Mouse (Mus musculus) neural tube, embryonic 13.5 days (tissue): ENCODE measurements around the gene Fam19a1. TPM values are rescaled to one million over a fixed set of nuclear protein-coding genes. Genes with fewer than 3 reads are reported as not detected.

Experiments used
- ATAC-seq: fragments of 200-750 bp; cut with Nextera tagmentation; 2 replicates; pipeline ENCODE4 v1.8.0; 2017; ENCODE audit warnings: low read depth, mild to moderate bottlenecking, moderate TSS enrichment, moderate library complexity
- H3K27ac ChIP-seq: fragments of 300-500 bp; sonication (generic); replicated peaks from 2 replicates; pipeline ENCODE4 v1.5.1; 2015; ENCODE audit warnings: moderate library complexity, mild to moderate bottlenecking, inconsistent platforms
- H3K27me3 ChIP-seq: fragments of 300-500 bp; sonication (generic); 2 replicates; pipeline ENCODE4 v1.6.1; 2015; ENCODE audit warnings: mild to moderate bottlenecking, inconsistent platforms
- H3K36me3 ChIP-seq: fragments of 300-500 bp; sonication (generic); 2 replicates; pipeline ENCODE4 v1.6.1; 2015; ENCODE audit warnings: mild to moderate bottlenecking, inconsistent platforms
- H3K4me1 ChIP-seq: fragments of 300-500 bp; sonication (generic); replicated peaks from 2 replicates; pipeline ENCODE4 v1.6.1; 2015; ENCODE audit warnings: inconsistent platforms
- H3K4me2 ChIP-seq: fragments of 300-500 bp; sonication (generic); 2 replicates; pipeline ENCODE4 v1.6.1; 2015; ENCODE audit warnings: inconsistent platforms, mild to moderate bottlenecking, moderate library complexity
- H3K4me3 ChIP-seq: fragments of 300-500 bp; sonication (generic); 2 replicates; pipeline ENCODE4 v1.5.1; 2015; ENCODE audit warnings: mild to moderate bottlenecking, inconsistent platforms
- H3K9ac ChIP-seq: fragments of 300-500 bp; sonication (generic); 2 replicates; pipeline ENCODE4 v1.6.1; 2015; ENCODE audit warnings: moderate library complexity, mild to moderate bottlenecking, inconsistent platforms
- H3K9me3 ChIP-seq: fragments of 300-500 bp; sonication (generic); 2 replicates; pipeline ENCODE4 v1.6.1; 2016; ENCODE audit warnings: inconsistent platforms
- WGBS: fragments of 180-500 bp; shearing (Covaris S2); methylation state at CpG from one replicate; pipeline ENCODE4 v1.1.7; 2015; 5-methylcytosine and 5-hydroxymethylcytosine counted together
- polyA plus RNA-seq: library from polyadenylated mRNA; unstranded; fragments of >200 nt; fragmentation: Nextera tagmentation; extraction: Ambion mirVana; gene quantifications from 2 replicates; pipeline ENCODE4 v1.2.1, GENCODE M21; 2015

Gene Fam19a1
- polyA plus RNA-seq, 1 experiment from 2014 or later: 21.2 TPM

DNA sequence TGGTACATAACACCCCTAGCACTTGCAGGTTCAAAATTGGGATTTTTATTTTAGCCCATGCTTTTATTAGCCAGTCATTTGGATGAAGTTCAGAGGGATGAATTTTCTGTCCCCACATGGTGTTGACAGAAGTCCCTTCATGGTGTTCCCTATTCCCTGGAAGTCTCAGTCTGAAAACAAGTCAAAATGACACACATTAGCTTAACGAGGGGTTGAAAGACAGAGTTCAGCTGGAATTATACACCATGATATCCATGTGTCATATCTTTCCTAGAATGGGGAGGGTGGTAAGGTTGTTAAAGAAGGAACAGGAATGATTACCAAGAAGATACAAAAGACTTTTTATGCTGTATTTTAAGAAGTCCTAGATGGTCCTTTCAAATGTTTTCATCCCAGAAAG lies 511.2 kb downstream of the Fam19a1 start:
- ATAC-seq: no peak
- 86% methylated on average over 1 of the region's 1 CpGs for WGBS

DNA sequence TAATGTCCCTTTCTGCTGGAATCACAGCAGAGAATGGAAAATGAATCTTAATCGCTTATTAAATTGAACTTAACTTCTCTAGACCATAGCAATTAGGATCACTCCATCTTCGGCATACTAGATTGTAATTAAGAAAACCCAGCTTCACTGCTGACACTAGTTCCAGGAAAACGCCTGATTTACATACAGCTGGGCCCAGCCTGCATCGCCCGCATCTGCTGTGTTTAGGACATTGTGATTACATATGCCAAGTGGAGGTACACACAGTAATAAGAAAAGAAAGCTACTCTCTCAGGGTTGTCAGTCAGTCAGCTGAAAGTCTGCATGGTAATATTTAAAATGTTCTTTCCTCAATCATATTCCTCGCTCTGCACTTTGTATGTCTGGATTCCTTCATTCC lies 518.6 kb downstream of the Fam19a1 start:
- 48% methylated on average over 6 of the region's 6 CpGs for WGBS
- Histone ChIP-seq H3K4me1 (peaks cover 4% of the 10 kb centered on the region; the same call in 1 of the 2 replicates), H3K36me3 (no peaks in the 10 kb centered on the region), H3K9ac (no peak overlapping the region), H3K27ac (no peak overlapping the region), H3K4me2 (no peak overlapping the region), H3K9me3 (no peaks in the 10 kb centered on the region), H3K4me3 (no peak overlapping the region), H3K27me3 (no peaks in the 10 kb centered on the region)
- ATAC-seq: peak; percentile 74; the same call in 1 of the 2 replicates

More for the DNA sequence above, 511.2 kb downstream of the Fam19a1 start:
- Histone ChIP-seq H3K9ac (no peak overlapping the region), H3K4me1 (no peaks in the 10 kb centered on the region), H3K36me3 (no peaks in the 10 kb centered on the region), H3K27ac (no peak overlapping the region), H3K9me3 (no peaks in the 10 kb centered on the region), H3K4me2 (no peak overlapping the region), H3K27me3 (no peaks in the 10 kb centered on the region), H3K4me3 (no peak overlapping the region)

DNA sequence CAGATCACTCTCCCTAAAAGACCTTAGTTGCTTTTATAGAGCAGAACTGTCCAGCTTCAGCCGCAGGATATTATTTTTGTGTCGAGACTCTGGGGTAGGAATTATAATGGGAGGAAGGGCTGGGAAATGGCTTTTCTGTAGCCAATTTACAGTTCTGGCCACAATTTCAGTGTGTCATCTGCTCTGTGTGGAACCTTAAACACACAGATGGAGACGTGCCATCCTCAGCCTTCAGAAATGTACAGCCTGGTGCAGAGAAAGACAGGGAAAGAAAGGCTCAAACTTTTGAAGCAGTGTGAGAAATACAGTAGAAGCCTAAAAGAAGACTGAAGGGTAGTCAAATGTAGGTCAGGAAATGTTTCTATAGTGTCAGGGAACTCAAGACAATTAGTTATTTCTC lies 519.3 kb downstream of the Fam19a1 start:
- Histone ChIP-seq H3K4me2 (no peak overlapping the region), H3K36me3 (no peaks in the 10 kb centered on the region), H3K4me3 (no peak overlapping the region), H3K4me1 (peaks cover 4% of the 10 kb centered on the region; the same call in 1 of the 2 replicates), H3K9ac (no peak overlapping the region), H3K27ac (no peak overlapping the region), H3K27me3 (no peaks in the 10 kb centered on the region), H3K9me3 (no peaks in the 10 kb centered on the region)
- no peak for ATAC-seq
- WGBS: 78% methylated on average over 3 of the region's 3 CpGs

DNA sequence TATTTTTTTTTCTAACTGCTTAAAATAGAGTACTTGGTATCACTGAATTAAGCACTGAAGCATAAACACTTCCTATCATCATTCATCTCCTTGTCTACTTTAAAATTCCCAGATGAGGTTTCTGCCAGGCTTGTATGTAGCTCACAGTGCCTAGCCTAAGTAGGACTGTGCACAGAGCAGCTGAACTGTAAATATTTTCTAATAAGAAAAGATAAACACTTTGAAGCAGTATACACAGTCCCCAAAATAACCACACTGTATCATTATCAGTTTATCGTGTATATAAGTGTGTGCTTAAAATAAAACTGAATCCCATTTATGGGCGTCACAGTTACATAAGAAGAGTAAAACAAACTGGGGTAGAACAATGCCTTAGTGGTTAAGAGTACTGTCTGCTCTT lies 522.7 kb downstream of the Fam19a1 start:
- H3K36me3 ChIP-seq: no peaks in the 10 kb centered on the region
- WGBS: 91% methylated on average over 2 of the region's 2 CpGs
- no peak for ATAC-seq

DNA sequence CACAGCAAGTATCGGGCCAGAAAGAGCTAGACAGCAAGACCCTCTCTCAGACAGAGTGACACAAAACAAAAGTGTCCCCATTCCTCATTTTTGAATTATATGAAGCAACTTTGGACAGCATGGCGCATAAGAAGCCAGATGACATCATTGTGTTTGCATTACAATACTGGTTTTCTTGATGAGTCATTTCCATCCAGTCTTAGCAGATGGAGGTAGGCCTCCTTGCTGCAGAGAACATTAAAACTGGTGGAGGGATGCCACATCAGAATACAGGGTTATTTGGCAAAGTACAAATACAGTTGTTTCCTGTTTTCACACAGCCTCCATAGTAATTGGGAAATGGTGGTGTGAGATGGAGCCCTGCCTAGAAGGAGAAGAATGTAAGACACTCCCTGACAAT lies 535.8 kb downstream of the Fam19a1 start:
- no peak overlapping the region for H3K4me3 ChIP-seq
- no peak for ATAC-seq
- H3K9me3 ChIP-seq: no peaks in the 10 kb centered on the region
- no peaks in the 10 kb centered on the region for H3K36me3 ChIP-seq
- H3K4me2 ChIP-seq: no peak overlapping the region
- no peaks in the 10 kb centered on the region for H3K4me1 ChIP-seq
- no peak overlapping the region for H3K27ac ChIP-seq
- 93% methylated on average over 2 of the region's 2 CpGs for WGBS
- H3K27me3 ChIP-seq: no peaks in the 10 kb centered on the region
- H3K9ac ChIP-seq: no peak overlapping the region

More for the DNA sequence above, 522.7 kb downstream of the Fam19a1 start:
- H3K4me1 ChIP-seq: peaks cover 4% of the 10 kb centered on the region; the same call in 1 of the 2 replicates
- H3K27me3 ChIP-seq: no peaks in the 10 kb centered on the region
- H3K4me2 ChIP-seq: no peak overlapping the region
- H3K4me3 ChIP-seq: no peak overlapping the region
- no peaks in the 10 kb centered on the region for H3K9me3 ChIP-seq
- no peak overlapping the region for H3K27ac ChIP-seq
- no peak overlapping the region for H3K9ac ChIP-seq

DNA sequence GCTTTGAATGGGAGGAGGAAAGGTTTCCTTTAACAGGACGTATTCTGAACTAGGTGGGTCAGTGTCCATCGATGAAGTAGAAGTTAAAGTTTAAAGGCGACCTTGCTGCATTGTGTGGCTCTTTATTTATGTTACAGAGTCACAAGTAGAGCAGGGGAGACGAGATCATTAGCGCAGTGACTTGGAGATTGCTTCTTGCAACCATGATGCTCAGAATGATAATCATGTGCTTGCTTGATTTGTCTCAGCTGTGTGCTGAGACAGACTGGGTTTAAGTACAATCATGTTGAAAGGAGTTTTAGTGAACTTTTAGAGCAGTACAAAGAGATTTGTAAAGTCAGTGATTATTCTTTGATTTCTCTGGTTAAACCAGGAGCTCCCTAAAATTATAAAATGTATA lies 536.3 kb downstream of the Fam19a1 start:
- no peak overlapping the region for H3K9ac ChIP-seq
- H3K36me3 ChIP-seq: no peaks in the 10 kb centered on the region
- H3K27ac ChIP-seq: no peak overlapping the region
- no peaks in the 10 kb centered on the region for H3K27me3 ChIP-seq
- no peak overlapping the region for H3K4me2 ChIP-seq
- no peak overlapping the region for H3K4me3 ChIP-seq
- H3K4me1 ChIP-seq: no peaks in the 10 kb centered on the region
- no peak for ATAC-seq
- WGBS: 88% methylated on average over 5 of the region's 5 CpGs
- no peaks in the 10 kb centered on the region for H3K9me3 ChIP-seq

DNA sequence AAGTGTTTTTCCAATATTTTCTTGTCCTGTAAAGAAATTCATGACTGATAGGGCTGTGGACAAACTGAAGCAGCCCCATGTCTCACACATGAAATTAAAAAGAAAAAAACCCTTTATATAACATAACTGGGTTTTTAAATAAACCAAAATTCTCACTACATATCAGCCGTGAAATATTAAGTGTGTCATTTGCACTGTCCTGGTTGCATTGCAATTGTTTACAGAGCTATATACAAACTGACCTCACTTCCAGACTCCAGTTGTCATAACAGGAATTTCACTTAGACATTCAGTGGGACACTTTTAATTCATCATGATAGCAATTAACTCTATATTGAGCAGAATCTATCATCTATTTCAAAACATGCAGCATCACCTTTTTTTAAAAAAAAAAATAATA lies 553.4 kb downstream of the Fam19a1 start:
- H3K9ac ChIP-seq: no peak overlapping the region
- ATAC-seq: no peak
- no peak overlapping the region for H3K27ac ChIP-seq
- 93% methylated on average over 1 of the region's 1 CpGs for WGBS
- H3K9me3 ChIP-seq: no peaks in the 10 kb centered on the region
- no peaks in the 10 kb centered on the region for H3K4me1 ChIP-seq
- no peaks in the 10 kb centered on the region for H3K27me3 ChIP-seq
- no peaks in the 10 kb centered on the region for H3K36me3 ChIP-seq
- H3K4me3 ChIP-seq: no peak overlapping the region
- H3K4me2 ChIP-seq: no peak overlapping the region

DNA sequence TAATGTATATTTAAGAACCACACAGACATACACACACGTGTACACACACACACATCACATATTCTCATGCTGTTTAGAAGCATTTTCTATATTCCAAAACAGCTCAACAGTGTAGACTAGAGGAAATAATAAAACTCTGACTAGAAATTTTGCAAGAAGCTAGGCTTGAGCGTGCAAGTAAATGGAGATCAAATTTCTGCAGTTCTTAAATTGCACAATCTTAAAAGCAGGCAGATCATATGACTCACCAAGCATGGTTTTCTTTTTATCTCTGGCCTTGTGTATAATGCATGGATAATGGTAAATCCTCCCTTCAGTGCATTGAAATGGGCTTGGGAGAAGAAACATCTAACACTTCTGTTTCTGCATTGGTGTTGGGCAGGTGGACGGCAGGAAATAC lies 564.9 kb downstream of the Fam19a1 start:
- Histone ChIP-seq H3K27me3 (no peaks in the 10 kb centered on the region), H3K36me3 (no peaks in the 10 kb centered on the region), H3K27ac (no peak overlapping the region), H3K4me2 (no peak overlapping the region), H3K4me3 (no peak overlapping the region), H3K9ac (no peak overlapping the region), H3K9me3 (no peaks in the 10 kb centered on the region), H3K4me1 (no peaks in the 10 kb centered on the region)
- no peak for ATAC-seq
- 79% methylated on average over 3 of the region's 3 CpGs for WGBS

Other genes starting within 250 kb of the Fam19a1 start
- not detected in 2 replicates for gene 1700123L14Rik, start 53.1 kb downstream of the Fam19a1 start, polyA plus RNA-seq